Mouse (Mus musculus) kidney, adult 2 months (tissue): ENCODE measurements around the gene Gm17655.

Experiments used
- CTCF ChIP-seq: fragments of 200-500 bp; conservative IDR thresholded peaks from 2 replicates; pipeline ENCODE4 v1.5.1; 2011; ENCODE audit warnings: low read depth, mild to moderate bottlenecking, control low read depth, low read length, moderate library complexity, mixed read lengths; ENCODE audit not compliant: insufficient read depth, insufficient read length
- POLR2A ChIP-seq: fragments of 200-500 bp; IDR thresholded peaks from one replicate; pipeline ENCODE4 v1.6.1; 2011; ENCODE audit warnings: low read depth, low read length, control low read depth

DNA sequence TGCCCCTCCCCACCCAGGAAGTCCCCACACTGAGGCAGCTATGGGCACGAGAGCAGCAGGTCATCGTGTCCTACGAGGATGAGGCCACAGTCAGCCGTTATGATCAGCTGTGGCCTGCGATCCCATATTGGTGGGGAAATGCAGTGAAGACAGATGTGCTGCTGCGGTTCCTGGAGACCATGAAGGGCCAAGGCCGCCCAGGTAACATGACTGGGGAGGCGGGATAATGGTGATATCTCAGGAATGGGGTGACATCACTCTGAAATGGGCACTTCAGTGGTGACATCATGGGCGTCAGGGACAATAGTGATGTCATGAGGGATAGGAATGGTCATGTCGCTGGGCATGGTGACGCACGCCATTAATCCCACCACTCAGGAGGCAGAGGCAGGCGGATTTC is 30.1 kb upstream of the Gm17655 start:
- TF ChIP-seq CTCF (no peak), POLR2A (no peak)
